8 mouse cellular contexts compared by ENCODE assay signal in genomic region chr4:150798783-150799530, GRCm38 (mm10). TPM values are rescaled to one million over a fixed set of nuclear protein-coding genes. Genes with fewer than 3 reads are reported as not detected.
DNase-seq lines count a peak whose midpoint lies in the region; ATAC-seq and TF ChIP-seq lines count a peak whose summit lies in the region.

No protein-coding gene starts in this region.

- no peaks in the 10 kb centered on the region for H3K9me3 ChIP-seq in hindbrain, postnatal 0 days (ENCODE audit: low read length)
- H3K9me3 ChIP-seq in hindbrain, embryonic 16.5 days (ENCODE audit: control insufficient read depth, low read length) = no peaks in the 10 kb centered on the region
- no peaks in the 10 kb centered on the region for H3K9me3 ChIP-seq in forebrain, embryonic 14.5 days (replicated peaks; ENCODE audit: control insufficient read depth, low read length)

- 33% methylated on average over 13 of the region's 13 CpGs for WGBS in hindbrain, postnatal 0 days
- WGBS in hindbrain, embryonic 16.5 days = 49% methylated on average over 13 of the region's 13 CpGs
- WGBS in forebrain, embryonic 14.5 days = 60% methylated on average over 13 of the region's 13 CpGs

- H3K36me3 ChIP-seq in hindbrain, postnatal 0 days (ENCODE audit: insufficient read depth, low read length) = no peaks in the 10 kb centered on the region
- H3K36me3 ChIP-seq in hindbrain, embryonic 16.5 days (ENCODE audit: control insufficient read depth, insufficient read depth, low read length) = no peaks in the 10 kb centered on the region
- H3K36me3 ChIP-seq in forebrain, embryonic 14.5 days (ENCODE audit: control insufficient read depth, insufficient read depth, low read length) = no peaks in the 10 kb centered on the region

- DNase-seq in hindbrain, postnatal 0 days (ENCODE audit: low spot score) = peak; percentile 17
- peak; percentile 74 for DNase-seq in T-cell, adult 2 months (ENCODE audit: low spot score)
- DNase-seq in heart, adult 9 months (ENCODE audit: low spot score in 2 of 2) = peak; percentile 56 to 59
- peak; percentile 65 to 86 for DNase-seq in kidney, postnatal 25 days
- peak; percentile 61 to 67 for DNase-seq in lung, postnatal 4 days
- no peak for DNase-seq in right cerebral cortex, postnatal 10 days (ENCODE audit: low spot score in 2 of 2)
- no peak for DNase-seq in forebrain, embryonic 14.5 days (ENCODE audit: low spot score)

- no peaks in the 10 kb centered on the region for H3K27me3 ChIP-seq in hindbrain, postnatal 0 days (ENCODE audit: insufficient read depth, low read length)
- no peaks in the 10 kb centered on the region for H3K27me3 ChIP-seq in hindbrain, embryonic 16.5 days (replicated peaks; ENCODE audit: control insufficient read depth, insufficient read depth, low read length)
- H3K27me3 ChIP-seq in forebrain, embryonic 14.5 days (replicated peaks; ENCODE audit: control insufficient read depth, insufficient read depth, low read length) = no peaks in the 10 kb centered on the region

- H3K4me2 ChIP-seq in hindbrain, postnatal 0 days (ENCODE audit: low read depth, low read length) = no peak overlapping the region
- no peak overlapping the region for H3K4me2 ChIP-seq in hindbrain, embryonic 16.5 days (ENCODE audit: low read length)
- no peak overlapping the region for H3K4me2 ChIP-seq in forebrain, embryonic 14.5 days (ENCODE audit: low read length)

- no peak overlapping the region for H3K9ac ChIP-seq in hindbrain, postnatal 0 days (replicated peaks; ENCODE audit: low read length)
- H3K9ac ChIP-seq in hindbrain, embryonic 16.5 days (ENCODE audit: low read depth, low read length) = no peak overlapping the region
- no peak overlapping the region for H3K9ac ChIP-seq in forebrain, embryonic 14.5 days (ENCODE audit: low read length)

- no peak for ATAC-seq in hindbrain, postnatal 0 days
- ATAC-seq in hindbrain, embryonic 16.5 days = no peak
- no peak for ATAC-seq in forebrain, embryonic 14.5 days

- TF ChIP-seq CTCF in hindbrain, postnatal 0 days (IDR thresholded peaks at IDR 0.05; ENCODE audit: low read depth) = no peak

- H3K4me1 ChIP-seq in hindbrain, postnatal 0 days (ENCODE audit: insufficient read depth, low read length) = peaks cover 4% of the 10 kb centered on the region
- peaks cover 13% of the 10 kb centered on the region for H3K4me1 ChIP-seq in hindbrain, embryonic 16.5 days (ENCODE audit: control insufficient read depth, insufficient read depth, low read depth, low read length)
- no peaks in the 10 kb centered on the region; the same call in 1 of the 2 replicates for H3K4me1 ChIP-seq in forebrain, embryonic 14.5 days (ENCODE audit: control insufficient read depth, insufficient read depth, low read length)

- no peak overlapping the region for H3K27ac ChIP-seq in hindbrain, postnatal 0 days
- no peak overlapping the region for H3K27ac ChIP-seq in hindbrain, embryonic 16.5 days (ENCODE audit: low read depth, low read length)
- H3K27ac ChIP-seq in forebrain, embryonic 14.5 days (ENCODE audit: low read depth, low read length) = no peak overlapping the region

- H3K4me3 ChIP-seq in hindbrain, postnatal 0 days (ENCODE audit: low read length) = no peak overlapping the region
- no peak overlapping the region for H3K4me3 ChIP-seq in hindbrain, embryonic 16.5 days (ENCODE audit: low read length)
- H3K4me3 ChIP-seq in forebrain, embryonic 14.5 days (ENCODE audit: low read depth, low read length) = no peak overlapping the region

RNA-seq across cellular contexts. Expression of gene Errfi1, which starts 54.8 kb away (rescaled TPM):
- total RNA-seq in hindbrain, postnatal 0 days (2014; rRNA removed) = 32.4 and 38.8 TPM in 2 replicates
- polyA plus RNA-seq in hindbrain, postnatal 0 days (2015; fragmentation: Nextera tagmentation; extraction: Ambion mirVana) = 22.2 and 23.2 TPM in 2 replicates
- 27.2 and 32.1 TPM in 2 replicates for polyA plus RNA-seq in hindbrain, embryonic 16.5 days (2015; fragmentation: Nextera tagmentation; extraction: Ambion mirVana)
- polyA plus RNA-seq in forebrain, embryonic 14.5 days (2014; fragmentation: Nextera tagmentation; extraction: Ambion mirVana) = 17.4 and 19.1 TPM in 2 replicates

Comparison
In these comparisons a context has a peak if more than half of its experiments do, and no peak if none do; other contexts are left out.
1. DNase-seq: peak in hindbrain, postnatal 0 days (single experiment), T-cell, adult 2 months (single experiment), heart, adult 9 months (2 of 2), kidney, postnatal 25 days (2 of 2) and lung, postnatal 4 days (2 of 2); none in right cerebral cortex, postnatal 10 days (0 of 2) and forebrain, embryonic 14.5 days (single experiment).